Mouse (Mus musculus) C2C12 (cell line): ENCODE measurements around the gene Csf3. TPM values are rescaled to one million over a fixed set of nuclear protein-coding genes. Genes with fewer than 3 reads are reported as not detected.

Experiments
- H3K27me3 ChIP-seq: one replicate; pipeline ENCODE4 v1.6.1; 2011; ENCODE audit not compliant: control insufficient read depth, insufficient read depth, insufficient read length
- H3K36me3 ChIP-seq: one replicate; pipeline ENCODE4 v1.6.1; 2011; ENCODE audit not compliant: control insufficient read depth, insufficient read depth
- H3K4me3 ChIP-seq: one replicate; pipeline ENCODE4 v1.5.1; 2011; ENCODE audit warnings: mild to moderate bottlenecking, control low read depth; ENCODE audit not compliant: poor library complexity, insufficient read depth, severe bottlenecking
- H3K79me2 ChIP-seq: one replicate; pipeline ENCODE4 v1.6.1; 2011; ENCODE audit not compliant: control insufficient read depth, insufficient read depth
- H3K79me3 ChIP-seq: one replicate; pipeline ENCODE4 v1.6.1; 2011; ENCODE audit warnings: low read depth, control low read depth
- H3ac ChIP-seq: one replicate; pipeline ENCODE3; 2011; ENCODE audit warnings: low read depth; ENCODE audit not compliant: control insufficient read depth, insufficient read length
- CEBPB ChIP-seq: IDR thresholded peaks from one replicate; pipeline ENCODE4 v1.6.1; 2011; ENCODE audit warnings: low read depth, mild to moderate bottlenecking, control low read depth, moderate library complexity
- CTCF ChIP-seq: IDR thresholded peaks from one replicate; pipeline ENCODE4 v1.5.1; 2011; ENCODE audit not compliant: control insufficient read depth, insufficient read depth, insufficient read length
- FOSL1 ChIP-seq: IDR thresholded peaks from one replicate; pipeline ENCODE4 v1.8.0; 2011; ENCODE audit warnings: mild to moderate bottlenecking, low read length; ENCODE audit not compliant: poor library complexity, insufficient read depth, severe bottlenecking
- MAX ChIP-seq: IDR thresholded peaks from one replicate; pipeline ENCODE4 v1.6.1; 2011; ENCODE audit warnings: mild to moderate bottlenecking, control low read depth
- MYOD1 ChIP-seq: IDR thresholded peaks from one replicate; pipeline ENCODE4 v1.6.1; 2011; ENCODE audit warnings: low read depth; ENCODE audit not compliant: control insufficient read depth, insufficient read length
- MYOG ChIP-seq: IDR thresholded peaks from one replicate; pipeline ENCODE4 v1.6.1; 2011; ENCODE audit not compliant: control insufficient read depth, insufficient read length; ENCODE audit errors: extremely low read depth
- USF1 ChIP-seq: IDR thresholded peaks from one replicate; pipeline ENCODE4 v1.6.1; 2011; ENCODE audit warnings: low read depth, mild to moderate bottlenecking, control low read depth, moderate library complexity
- polyA plus RNA-seq: library from polyadenylated mRNA; unstranded; fragments of >200 nt; fragmentation: generic; extraction: Trizol; gene quantifications from one replicate; pipeline ENCODE4 v1.2.1, GENCODE M21; 2012; ENCODE audit warnings: missing spikeins

Csf3 gene
- polyA plus RNA-seq, 1 experiment: not detected

DNA sequence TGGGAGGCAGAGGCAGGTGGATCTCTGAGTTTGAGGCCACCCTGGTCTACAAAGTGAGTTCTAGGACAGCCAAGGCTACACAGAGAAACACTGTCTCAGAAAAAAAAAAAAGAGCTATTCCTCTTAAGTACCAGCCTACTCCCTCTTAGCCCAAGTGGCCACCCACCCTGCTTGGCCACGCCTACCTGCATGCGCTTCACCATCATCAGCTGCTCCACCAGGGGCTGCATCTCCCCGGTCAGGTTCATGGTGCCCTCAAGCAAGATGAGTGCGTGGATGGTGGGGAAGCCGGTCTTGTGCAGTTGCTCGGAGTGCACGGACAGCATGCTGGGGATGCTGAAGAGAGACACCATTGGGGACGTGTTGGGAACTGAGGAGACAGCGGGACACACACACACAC lies 14.9 kb downstream of the Csf3 start:
- H3K27me3 ChIP-seq: no peaks in the 10 kb centered on the region
- H3ac ChIP-seq: no peak overlapping the region
- TF ChIP-seq MAX (no peak), MYOD1 (no peak), CEBPB (no peak), CTCF (no peak), USF1 (no peak), FOSL1 (no peak), MYOG (no peak)
- H3K36me3 ChIP-seq: peaks cover 49% of the 10 kb centered on the region
- no peaks in the 10 kb centered on the region for H3K79me2 ChIP-seq
- no peak overlapping the region for H3K4me3 ChIP-seq
- H3K79me3 ChIP-seq: no peaks in the 10 kb centered on the region

DNA sequence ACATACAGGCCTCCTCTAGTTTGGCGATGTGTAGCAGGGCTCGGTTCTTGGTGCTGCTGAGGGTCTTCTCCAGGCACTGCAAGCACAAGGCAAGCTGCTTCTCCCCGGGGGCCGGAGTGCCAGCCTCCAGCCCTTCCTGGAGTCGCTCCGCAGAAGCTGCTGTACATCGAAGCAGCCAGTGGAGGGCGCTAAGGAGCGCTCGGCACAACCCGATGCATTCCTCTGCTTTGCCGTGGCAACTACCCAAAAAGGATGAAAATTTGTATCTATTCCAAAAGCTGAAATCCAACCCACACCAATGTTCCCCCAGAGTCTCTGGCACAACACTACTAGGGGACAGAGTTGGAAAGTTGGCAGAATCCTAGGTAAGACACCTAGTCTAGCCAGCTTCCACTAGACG lies 16.8 kb downstream of the Csf3 start:
- TF ChIP-seq CTCF (peak; percentile 78), FOSL1 (no peak)
- Histone ChIP-seq H3ac (no peak overlapping the region), H3K27me3 (no peaks in the 10 kb centered on the region), H3K4me3 (no peak overlapping the region), H3K79me2 (no peaks in the 10 kb centered on the region), H3K36me3 (peaks cover 40% of the 10 kb centered on the region), H3K79me3 (no peaks in the 10 kb centered on the region)

DNA sequence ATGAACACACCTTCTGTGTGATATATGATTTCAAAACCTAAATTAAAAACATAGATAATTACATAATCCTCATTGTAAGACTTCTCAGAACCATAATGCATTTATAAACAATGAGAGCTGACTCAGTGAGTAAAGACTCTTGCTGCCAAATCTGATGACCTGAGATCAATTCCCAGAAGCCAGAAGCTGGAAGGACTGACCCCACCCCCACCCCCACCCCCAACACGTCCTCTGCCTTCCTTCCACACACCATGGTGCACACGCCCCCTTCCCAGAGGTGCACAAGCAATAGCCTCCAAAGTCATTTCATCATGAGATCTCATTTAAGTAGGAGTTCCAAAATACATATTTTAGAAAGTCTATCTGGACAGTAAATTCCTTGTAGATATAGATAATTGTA lies 19.7 kb downstream of the Csf3 start:
- Histone ChIP-seq H3K36me3 (peaks cover 22% of the 10 kb centered on the region), H3ac (no peak overlapping the region), H3K79me2 (no peaks in the 10 kb centered on the region), H3K4me3 (no peak overlapping the region), H3K27me3 (no peaks in the 10 kb centered on the region), H3K79me3 (no peaks in the 10 kb centered on the region)
- TF ChIP-seq CEBPB (no peak), MYOG (no peak), USF1 (no peak), FOSL1 (no peak), MYOD1 (no peak), CTCF (no peak), MAX (no peak)

- no peaks in the 10 kb centered on the region for H3K79me3 ChIP-seq
- H3K36me3 ChIP-seq: peaks cover 15% of the 10 kb centered on the region
- no peak overlapping the region for H3K4me3 ChIP-seq
- H3ac ChIP-seq: no peak overlapping the region
- H3K79me2 ChIP-seq: no peaks in the 10 kb centered on the region
- H3K27me3 ChIP-seq: no peaks in the 10 kb centered on the region
- no peak for TF ChIP-seq CEBPB
- no peak for TF ChIP-seq MYOD1
- no peak for TF ChIP-seq MYOG
- no peak for TF ChIP-seq FOSL1
- no peak for TF ChIP-seq MAX
- TF ChIP-seq USF1: no peak
- no peak for TF ChIP-seq CTCF
Measured at GRCm38 (mm10) chr11:98721458-98722226, 20.6 kb downstream of the Csf3 start.

DNA sequence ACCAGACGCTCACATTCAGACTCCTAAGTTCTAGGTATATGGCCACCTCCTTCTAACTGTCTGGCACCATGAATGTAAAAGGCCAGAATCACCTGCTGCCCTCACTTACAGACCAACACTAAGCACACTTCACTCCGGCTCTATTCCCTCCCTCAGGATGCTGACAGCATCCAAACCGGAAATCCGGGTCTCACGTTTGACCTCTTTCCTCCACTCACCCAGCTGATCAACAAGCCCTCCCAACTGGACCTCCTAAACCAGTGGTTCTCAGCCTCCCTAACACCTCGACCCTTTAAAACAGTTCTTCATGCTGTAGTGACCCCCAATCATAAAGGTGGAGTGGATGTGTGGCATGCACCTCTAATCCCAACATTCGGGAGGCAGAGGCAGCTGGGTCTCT lies 22.0 kb downstream of the Csf3 start:
- no peaks in the 10 kb centered on the region for H3K27me3 ChIP-seq
- peaks cover 10% of the 10 kb centered on the region for H3K36me3 ChIP-seq
- H3K79me2 ChIP-seq: no peaks in the 10 kb centered on the region
- no peak overlapping the region for H3K4me3 ChIP-seq
- TF ChIP-seq MAX (no peak), CEBPB (no peak), FOSL1 (no peak), CTCF (no peak), USF1 (no peak)
- H3K79me3 ChIP-seq: no peaks in the 10 kb centered on the region
- no peak overlapping the region for H3ac ChIP-seq

GRCm38 (mm10) chr11:98725926-98726506 lies 25.0 kb downstream of the Csf3 start:
- Histone ChIP-seq H3K4me3 (no peak overlapping the region), H3K79me2 (peaks cover 9% of the 10 kb centered on the region), H3ac (no peak overlapping the region), H3K36me3 (peaks cover 10% of the 10 kb centered on the region), H3K27me3 (no peaks in the 10 kb centered on the region), H3K79me3 (no peaks in the 10 kb centered on the region)
- TF ChIP-seq MYOD1: no peak
- TF ChIP-seq CEBPB: no peak
- TF ChIP-seq CTCF: no peak
- no peak for TF ChIP-seq MYOG
- no peak for TF ChIP-seq FOSL1
- no peak for TF ChIP-seq USF1
- TF ChIP-seq MAX: no peak
